Mouse (Mus musculus): ENCODE measurements around the gene Agap1. TPM values are rescaled to one million over a fixed set of nuclear protein-coding genes. Genes with fewer than 3 reads are reported as not detected.
A peak's percentile ranks its signal among the peaks of the same experiment; 100 is the strongest.

Gene Agap1
- polyA plus RNA-seq, 1 experiment, result 31.6 TPM

- no peak for DNase-seq
- Histone ChIP-seq H3K27ac (ENCODE audit: insufficient read depth, low read depth, low read length) (no peak overlapping the region), H3K4me1 (ENCODE audit: control insufficient read depth, insufficient read depth, low read length) (peaks cover 2% of the 10 kb centered on the region; the same call in 1 of the 2 replicates), H3K36me3 (ENCODE audit: control insufficient read depth, insufficient read depth, low read length) (no peaks in the 10 kb centered on the region), H3K27me3 (replicated peaks; ENCODE audit: control insufficient read depth, insufficient read depth, low read length) (no peaks in the 10 kb centered on the region), H3K4me3 (ENCODE audit: insufficient read depth, low read depth, low read length) (no peak overlapping the region)
- 42% methylated on average over 13 of the region's 13 CpGs for WGBS
- no peak for TF ChIP-seq POLR2A (IDR thresholded peaks at IDR 0.05; ENCODE audit: low read depth, low read length)
- TF ChIP-seq CTCF (conservative IDR thresholded peaks at IDR 0.05; ENCODE audit: insufficient read depth, insufficient read length, low read depth, low read length), result no peak
These were observed 248.7 kb downstream of the Agap1 start for GRCm38 (mm10) chr1:89703294-89703693.

DNA sequence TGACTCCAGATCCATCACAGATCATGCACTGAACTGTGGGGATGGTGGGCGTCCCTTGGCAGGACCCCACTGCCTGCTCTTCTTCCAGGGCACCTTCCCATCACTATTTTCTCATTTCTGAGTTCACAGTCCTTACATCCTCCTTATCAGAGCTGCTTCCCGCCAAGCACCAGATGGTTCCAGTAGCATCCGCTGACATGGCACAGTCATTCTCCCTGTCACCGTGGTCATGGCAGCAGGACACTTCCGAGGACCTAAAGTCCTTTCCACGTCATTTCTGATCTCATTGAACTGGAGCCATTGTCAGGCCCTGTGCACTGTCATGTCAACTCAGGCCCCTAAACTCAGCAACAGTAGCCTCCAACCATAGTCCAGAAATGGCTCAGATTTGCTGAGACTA is 251.1 kb downstream of the Agap1 start:
- Histone ChIP-seq H3K27ac (ENCODE audit: insufficient read depth, low read depth, low read length) (no peak overlapping the region), H3K4me1 (ENCODE audit: control insufficient read depth, insufficient read depth, low read length) (peaks cover 19% of the 10 kb centered on the region; the same call in 1 of the 2 replicates), H3K36me3 (ENCODE audit: control insufficient read depth, insufficient read depth, low read length) (no peaks in the 10 kb centered on the region), H3K4me3 (ENCODE audit: insufficient read depth, low read depth, low read length) (no peak overlapping the region), H3K27me3 (replicated peaks; ENCODE audit: control insufficient read depth, insufficient read depth, low read length) (no peaks in the 10 kb centered on the region)
- TF ChIP-seq CTCF (conservative IDR thresholded peaks at IDR 0.05; ENCODE audit: insufficient read depth, insufficient read length, low read depth, low read length), result no peak
- TF ChIP-seq POLR2A (IDR thresholded peaks at IDR 0.05; ENCODE audit: low read depth, low read length), result no peak
- DNase-seq, result no peak
- WGBS, result 93% methylated on average over 6 of the region's 6 CpGs

GRCm38 (mm10) chr1:89706862-89707261 is 252.3 kb downstream of the Agap1 start:
- WGBS, result 86% methylated on average over 2 of the region's 2 CpGs
- Histone ChIP-seq H3K27me3 (replicated peaks; ENCODE audit: control insufficient read depth, insufficient read depth, low read length) (no peaks in the 10 kb centered on the region), H3K27ac (ENCODE audit: insufficient read depth, low read depth, low read length) (no peak overlapping the region), H3K4me1 (ENCODE audit: control insufficient read depth, insufficient read depth, low read length) (peaks cover 19% of the 10 kb centered on the region; the same call in 1 of the 2 replicates), H3K4me3 (ENCODE audit: insufficient read depth, low read depth, low read length) (no peak overlapping the region), H3K36me3 (ENCODE audit: control insufficient read depth, insufficient read depth, low read length) (no peaks in the 10 kb centered on the region)
- no peak for DNase-seq
- TF ChIP-seq CTCF (conservative IDR thresholded peaks at IDR 0.05; ENCODE audit: insufficient read depth, insufficient read length, low read depth, low read length) (no peak), POLR2A (IDR thresholded peaks at IDR 0.05; ENCODE audit: low read depth, low read length) (no peak)

DNA sequence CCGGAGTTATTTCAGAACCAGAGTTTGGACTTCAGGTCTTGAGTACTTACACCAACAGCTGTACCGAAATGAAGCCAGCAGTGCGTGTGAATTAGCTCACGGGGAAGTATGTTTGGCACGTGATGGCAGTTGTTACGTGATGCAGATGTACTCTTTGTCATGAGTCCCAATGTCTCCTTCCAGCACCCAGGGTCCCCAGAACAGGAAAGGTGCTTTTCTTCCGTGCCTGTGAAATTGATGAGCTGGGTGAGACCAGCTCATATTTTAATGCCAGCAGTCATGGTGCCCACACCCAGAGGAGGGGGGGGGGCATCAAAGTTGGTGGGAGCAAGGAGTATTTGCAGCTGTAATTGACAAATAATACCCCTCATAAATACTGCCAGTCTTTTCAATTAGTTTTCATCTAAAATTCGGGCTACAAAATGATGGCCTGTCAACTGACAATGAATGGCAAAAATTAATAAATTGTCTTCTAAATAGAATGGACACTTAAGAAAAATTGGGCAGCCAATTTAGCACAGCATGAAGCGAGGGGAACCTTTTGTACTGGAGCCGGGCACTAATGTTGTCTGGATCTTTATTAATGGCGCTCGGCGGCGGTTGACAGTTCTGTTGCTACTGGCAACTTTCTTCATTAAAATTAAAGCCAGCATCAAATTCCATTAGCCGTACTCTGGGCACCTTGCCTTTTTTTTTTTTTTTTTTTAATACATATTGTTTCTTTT is 253.3 kb downstream of the Agap1 start:
- Histone ChIP-seq H3K27ac (ENCODE audit: insufficient read depth, low read depth, low read length) (no peak overlapping the region), H3K27me3 (replicated peaks; ENCODE audit: control insufficient read depth, insufficient read depth, low read length) (no peaks in the 10 kb centered on the region), H3K4me3 (ENCODE audit: insufficient read depth, low read depth, low read length) (no peak overlapping the region), H3K4me1 (ENCODE audit: control insufficient read depth, insufficient read depth, low read length) (peaks cover 18% of the 10 kb centered on the region; the same call in 1 of the 2 replicates), H3K36me3 (ENCODE audit: control insufficient read depth, insufficient read depth, low read length) (no peaks in the 10 kb centered on the region)
- DNase-seq, result no peak
- TF ChIP-seq POLR2A (IDR thresholded peaks at IDR 0.05; ENCODE audit: low read depth, low read length), result no peak
- TF ChIP-seq CTCF (conservative IDR thresholded peaks at IDR 0.05; ENCODE audit: insufficient read depth, insufficient read length, low read depth, low read length), result no peak
- WGBS, result 66% methylated on average over 15 of the region's 15 CpGs

- Histone ChIP-seq H3K27ac (ENCODE audit: insufficient read depth, low read depth, low read length) (peak overlapping the region; percentile 52; the same call in 1 of the 2 replicates), H3K27me3 (replicated peaks; ENCODE audit: control insufficient read depth, insufficient read depth, low read length) (no peaks in the 10 kb centered on the region), H3K4me3 (ENCODE audit: insufficient read depth, low read depth, low read length) (no peak overlapping the region), H3K36me3 (ENCODE audit: control insufficient read depth, insufficient read depth, low read length) (no peaks in the 10 kb centered on the region), H3K4me1 (ENCODE audit: control insufficient read depth, insufficient read depth, low read length) (peaks cover 24% of the 10 kb centered on the region)
- TF ChIP-seq POLR2A (IDR thresholded peaks at IDR 0.05; ENCODE audit: low read depth, low read length), result no peak
- TF ChIP-seq CTCF (conservative IDR thresholded peaks at IDR 0.05; ENCODE audit: insufficient read depth, insufficient read length, low read depth, low read length), result no peak
- DNase-seq, result peak; percentile 63
- 63% methylated on average over 5 of the region's 5 CpGs for WGBS
These were observed 255.2 kb downstream of the Agap1 start for GRCm38 (mm10) chr1:89709824-89710223.

DNA sequence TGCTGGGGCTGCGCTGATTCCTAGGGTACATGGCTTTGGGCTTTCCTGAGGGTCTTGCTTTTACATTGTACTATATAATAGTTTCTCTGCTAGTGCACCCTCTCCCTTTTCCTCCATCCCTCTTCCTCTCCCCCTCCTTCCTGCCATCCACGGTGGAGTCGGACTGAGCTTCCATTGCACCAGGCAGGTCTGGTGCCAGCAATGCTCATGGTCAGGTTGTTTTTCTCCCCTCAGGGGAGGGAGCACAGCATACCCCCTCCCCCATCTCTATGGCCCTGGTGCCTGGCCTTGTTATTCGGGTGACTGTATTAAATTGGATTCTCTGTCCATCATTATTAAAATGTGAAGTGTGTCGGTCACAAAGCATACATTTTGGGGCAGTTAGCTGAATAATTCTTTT is 259.1 kb downstream of the Agap1 start:
- DNase-seq, result no peak
- no peaks in the 10 kb centered on the region for H3K36me3 ChIP-seq (ENCODE audit: control insufficient read depth, insufficient read depth, low read length)
- H3K4me1 ChIP-seq (ENCODE audit: control insufficient read depth, insufficient read depth, low read length), result peaks cover 34% of the 10 kb centered on the region
- TF ChIP-seq CTCF (conservative IDR thresholded peaks at IDR 0.05; ENCODE audit: insufficient read depth, insufficient read length, low read depth, low read length) (no peak), POLR2A (IDR thresholded peaks at IDR 0.05; ENCODE audit: low read depth, low read length) (no peak)
- no peak overlapping the region for H3K4me3 ChIP-seq (ENCODE audit: insufficient read depth, low read depth, low read length)
- H3K27me3 ChIP-seq (replicated peaks; ENCODE audit: control insufficient read depth, insufficient read depth, low read length), result no peaks in the 10 kb centered on the region
- 50% methylated on average over 5 of the region's 5 CpGs for WGBS
- peak overlapping the region; percentile 22 for H3K27ac ChIP-seq (ENCODE audit: insufficient read depth, low read depth, low read length)

GRCm38 (mm10) chr1:89714165-89714980 is 259.8 kb downstream of the Agap1 start:
- H3K27ac ChIP-seq (ENCODE audit: insufficient read depth, low read depth, low read length), result peak overlapping the region; percentile 90
- H3K4me3 ChIP-seq (ENCODE audit: insufficient read depth, low read depth, low read length), result no peak overlapping the region
- peak; percentile 93 for DNase-seq
- H3K27me3 ChIP-seq (replicated peaks; ENCODE audit: control insufficient read depth, insufficient read depth, low read length), result no peaks in the 10 kb centered on the region
- TF ChIP-seq CTCF (conservative IDR thresholded peaks at IDR 0.05; ENCODE audit: insufficient read depth, insufficient read length, low read depth, low read length) (no peak), POLR2A (IDR thresholded peaks at IDR 0.05; ENCODE audit: low read depth, low read length) (no peak)
- H3K4me1 ChIP-seq (ENCODE audit: control insufficient read depth, insufficient read depth, low read length), result peaks cover 35% of the 10 kb centered on the region
- WGBS, result 33% methylated on average over 18 of the region's 18 CpGs
- H3K36me3 ChIP-seq (ENCODE audit: control insufficient read depth, insufficient read depth, low read length), result no peaks in the 10 kb centered on the region

All from kidney, adult 2 months (tissue).